8 mouse cellular contexts compared by ENCODE assay signal in the genomic region with DNA sequence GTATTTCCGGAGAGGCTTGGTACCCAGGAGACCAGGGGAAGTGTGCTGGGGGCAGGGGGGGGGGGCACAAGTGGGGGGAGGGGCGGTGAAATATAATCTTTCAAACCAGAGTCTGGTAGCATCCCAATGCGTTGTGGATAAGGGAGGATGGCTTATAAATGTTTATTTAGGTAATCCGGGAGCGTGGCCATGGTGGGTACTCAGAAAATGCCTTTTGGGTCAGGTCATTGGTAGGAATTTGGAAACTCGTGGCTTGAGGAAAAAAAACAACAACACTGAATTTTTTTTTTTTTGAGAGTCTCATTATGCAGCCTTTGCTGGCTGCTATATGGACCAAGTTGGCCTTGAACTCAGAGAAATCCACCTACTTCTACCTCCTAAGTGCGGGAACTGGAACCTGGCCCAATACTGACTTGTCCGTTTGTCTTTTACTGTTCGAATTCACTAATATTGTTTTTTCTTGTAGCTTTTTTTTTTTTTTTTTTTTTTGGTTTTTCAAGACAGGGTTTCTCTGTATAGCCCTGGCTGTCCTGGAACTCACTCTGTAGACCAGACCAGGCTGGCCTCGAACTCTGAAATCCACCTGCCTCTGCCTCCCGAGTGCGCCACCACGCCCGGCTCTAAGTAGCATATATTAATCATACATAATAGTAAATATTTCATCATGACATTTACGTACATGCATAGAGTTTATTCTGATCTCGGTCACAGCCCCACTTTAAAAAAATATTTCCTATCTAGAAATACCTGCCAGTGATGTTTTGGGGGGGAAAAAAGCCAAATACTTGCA. TPM values are rescaled to one million over a fixed set of nuclear protein-coding genes. Genes with fewer than 3 reads are reported as not detected.
DNase-seq lines count a peak whose midpoint lies in the region; ATAC-seq and TF ChIP-seq lines count a peak whose summit lies in the region.

No protein-coding gene starts in this region.

- peaks cover 12% of the 10 kb centered on the region for H3K4me1 ChIP-seq in lung, adult 2 months (ENCODE audit: control insufficient read depth, insufficient read depth, low read length)
- peaks cover 70% of the 10 kb centered on the region for H3K4me1 ChIP-seq in embryonic facial prominence, embryonic 10.5 days
- peaks cover 36% of the 10 kb centered on the region for H3K4me1 ChIP-seq in intestine, embryonic 16.5 days (ENCODE audit: control insufficient read depth, insufficient read depth, low read length)
- H3K4me1 ChIP-seq in neural tube, embryonic 15.5 days, result peaks cover 21% of the 10 kb centered on the region

- peak overlapping the region; percentile 89 for H3K27ac ChIP-seq in embryonic facial prominence, embryonic 10.5 days (replicated peaks)
- H3K27ac ChIP-seq in intestine, embryonic 16.5 days (ENCODE audit: low read length), result peak overlapping the region; percentile 64
- peak overlapping the region; percentile 82 for H3K27ac ChIP-seq in neural tube, embryonic 15.5 days (replicated peaks)

- 20% methylated on average over 16 of the region's 16 CpGs for WGBS in lung, adult 2 months
- WGBS in embryonic facial prominence, embryonic 10.5 days, result 44% methylated on average over 16 of the region's 16 CpGs
- WGBS in intestine, embryonic 16.5 days, result 29% methylated on average over 16 of the region's 16 CpGs
- 31% methylated on average over 15 of the region's 16 CpGs for WGBS in neural tube, embryonic 15.5 days

- H3K9ac ChIP-seq in intestine, embryonic 16.5 days (ENCODE audit: low read depth, low read length), result peak overlapping the region; percentile 65
- peak overlapping the region; percentile 48 for H3K9ac ChIP-seq in neural tube, embryonic 15.5 days (replicated peaks)

- H3K36me3 ChIP-seq in embryonic facial prominence, embryonic 10.5 days (replicated peaks), result no peaks in the 10 kb centered on the region
- no peaks in the 10 kb centered on the region for H3K36me3 ChIP-seq in intestine, embryonic 16.5 days (ENCODE audit: control insufficient read depth, insufficient read depth, low read length)
- no peaks in the 10 kb centered on the region for H3K36me3 ChIP-seq in neural tube, embryonic 15.5 days

- ATAC-seq in intestine, embryonic 16.5 days, result no peak
- no peak for ATAC-seq in neural tube, embryonic 15.5 days (ENCODE audit: low FRiP score)

- no peak for TF ChIP-seq CTCF in lung, adult 2 months (IDR thresholded peaks at IDR 0.05; ENCODE audit: insufficient read depth, low read length)

- no peak for TF ChIP-seq POLR2A in lung, adult 2 months (IDR thresholded peaks at IDR 0.05; ENCODE audit: borderline replicate concordance, extremely low read depth, low read depth, low read length)

- DNase-seq in lung, adult 2 months, result no peak
- DNase-seq in lung, adult 18-20 months, result no peak
- DNase-seq in embryonic facial prominence, embryonic 10.5 days (ENCODE audit: low spot score), result no peak
- no peak for DNase-seq in cerebellum, postnatal 4 days (ENCODE audit: low spot score in 2 of 2)
- DNase-seq in left cerebral cortex, adult 8-10 months (ENCODE audit: low spot score in 2 of 2), result no peak
- DNase-seq in layer of hippocampus, adult 11-12 months (ENCODE audit: low spot score), result no peak

- H3K27me3 ChIP-seq in embryonic facial prominence, embryonic 10.5 days (replicated peaks; ENCODE audit: low read depth, poor library complexity, severe bottlenecking), result 0 out of 2 replicates have a peak, but pooled peaks cover 6% of the 10 kb centered on the region
- no peaks in the 10 kb centered on the region for H3K27me3 ChIP-seq in intestine, embryonic 16.5 days (replicated peaks; ENCODE audit: control insufficient read depth, insufficient read depth, low read length)
- no peaks in the 10 kb centered on the region for H3K27me3 ChIP-seq in neural tube, embryonic 15.5 days (replicated peaks)

- no peaks in the 10 kb centered on the region for H3K9me3 ChIP-seq in embryonic facial prominence, embryonic 10.5 days
- H3K9me3 ChIP-seq in intestine, embryonic 16.5 days (ENCODE audit: control insufficient read depth, low read length), result no peaks in the 10 kb centered on the region
- H3K9me3 ChIP-seq in neural tube, embryonic 15.5 days (replicated peaks), result no peaks in the 10 kb centered on the region

- peak overlapping the region; percentile 28 for H3K4me3 ChIP-seq in lung, adult 2 months (replicated peaks; ENCODE audit: extremely low read depth, low read depth, low read length)
- H3K4me3 ChIP-seq in embryonic facial prominence, embryonic 10.5 days, result peak overlapping the region; percentile 60
- peak overlapping the region; percentile 44 for H3K4me3 ChIP-seq in intestine, embryonic 16.5 days (ENCODE audit: low read length)
- H3K4me3 ChIP-seq in neural tube, embryonic 15.5 days (replicated peaks), result peak overlapping the region; percentile 42

- H3K4me2 ChIP-seq in intestine, embryonic 16.5 days (ENCODE audit: low read depth, low read length), result peak overlapping the region; percentile 54
- peak overlapping the region; percentile 64 for H3K4me2 ChIP-seq in neural tube, embryonic 15.5 days

RNA-seq across cellular contexts. Expression of a gene that starts 52.8 kb away (rescaled TPM):
- 35.8 and 48.0 TPM in 2 replicates for polyA plus RNA-seq in lung, adult 2 months (2012; rRNA removed)
- polyA plus RNA-seq in embryonic facial prominence, embryonic 10.5 days (2016; fragmentation: Nextera tagmentation; extraction: Ambion mirVana), result 31.6 and 33.2 TPM in 2 replicates
- 11.8 and 12.8 TPM in 2 replicates for polyA plus RNA-seq in intestine, embryonic 16.5 days (2015; fragmentation: Nextera tagmentation; extraction: Ambion mirVana)
- polyA plus RNA-seq in neural tube, embryonic 15.5 days (2015; fragmentation: Nextera tagmentation; extraction: Ambion mirVana), result 9.0 and 15.8 TPM in 2 replicates
- 1 to 10 TPM; 4.3 to 6.0 (median 5.1) TPM for total RNA-seq in left cerebral cortex, adult 8-10 months (2022)
